Mouse (Mus musculus) A20 (cell line): ENCODE data around the gene Gm21732.
"Not testable (repeated sequence)": the region's sequence is repeated elsewhere in the genome, so short reads cannot be mapped to it uniquely, and the experiment has no call there.

Source experiments
- DNase-seq: peaks from one replicate; pipeline ENCODE4 v3.0.0-alpha.2; 2011; ENCODE audit warnings: low read depth, low spot score

Gene Gm21732

GRCm38 (mm10) chrY:38575591-38575990, at the start of gene Gm21732:
Gene Gm21732, minus strand, starts transcription at chrY:38575691.
- not testable (repeated sequence) for DNase-seq
